Mouse (Mus musculus) adrenal gland, adult 2 months (tissue): Measurements from ENCODE around the gene Trip13. TPM values are rescaled to one million over a fixed set of nuclear protein-coding genes. Genes with fewer than 3 reads are reported as not detected.

Experiments used
- DNase-seq: peaks from one replicate; pipeline ENCODE4 v3.0.0; 2021
- microRNA-seq, 2 experiments: library from miRNA; unstranded; fragments of <30 nt; microRNA quantifications; one replicate each; pipeline ENCODE4 v1.2.0; 2021
- polyA plus RNA-seq: library from polyadenylated mRNA; depleted of rRNA; stranded (reverse); fragments of >200 nt; gene quantifications from 2 replicates; pipeline ENCODE4 v1.2.3, GENCODE M21; 2012; rRNA removed
- total RNA-seq, 2 experiments: library from RNA; stranded (reverse); gene quantifications; 2 replicates each; pipeline ENCODE4 v1.2.3; 2021

Gene Trip13
- total and polyA plus RNA-seq, 3 experiments, result 0.12 to 2.2 (median 0.69) TPM

- DNase-seq, result no peak
These were observed 51.0 kb downstream of the Trip13 start for GRCm38 (mm10) chr13:73886601-73887000.

GRCm38 (mm10) chr13:73886066-73886465 is 51.5 kb downstream of the Trip13 start:
- DNase-seq, result peak; percentile 41

- no peak for DNase-seq
These were observed 51.9 kb downstream of the Trip13 start for GRCm38 (mm10) chr13:73885656-73886055.

GRCm38 (mm10) chr13:73881347-73881746 is 56.2 kb downstream of the Trip13 start:
- DNase-seq, result peak; percentile 42

GRCm38 (mm10) chr13:73879824-73880223 is 57.8 kb downstream of the Trip13 start:
- peak; percentile 43 for DNase-seq

- no peak for DNase-seq
These were observed 65.4 kb downstream of the Trip13 start for GRCm38 (mm10) chr13:73872159-73872558.

Small RNAs within 50 kb of the gene (microRNA-seq; reads per million reads assigned to microRNA genes)
- gene Gm25197, result 0 reads per million in 2 experiments

Other genes with a start within 250 kb of the Trip13 start
- under 1 TPM; 0.20 to 0.48 TPM for gene Slc6a19, start 232.9 kb downstream of the Trip13 start, total RNA-seq
- gene Slc6a19, start 232.9 kb downstream of the Trip13 start, polyA plus RNA-seq, result 0.09 and 0.17 TPM in 2 replicates
- 10 to 100 TPM; 29.3 to 49.3 TPM for gene Slc12a7, start 204.7 kb downstream of the Trip13 start, total RNA-seq
- gene Slc12a7, start 204.7 kb downstream of the Trip13 start, polyA plus RNA-seq, result 50.5 and 57.0 TPM in 2 replicates
- gene Nkd2, start 90.2 kb downstream of the Trip13 start, total RNA-seq, result 1 to 10 TPM; 1.4 to 2.8 TPM
- gene Nkd2, start 90.2 kb downstream of the Trip13 start, polyA plus RNA-seq, result 1.8 and 3.7 TPM in 2 replicates
- gene Brd9, start within 50 bp of the Trip13 start, total RNA-seq, result 10 to 100 TPM; 28.7 to 29.1 TPM
- gene Brd9, start within 50 bp of the Trip13 start, polyA plus RNA-seq, result 16.4 and 16.8 TPM in 2 replicates
- gene Zdhhc11, start 26.1 kb upstream of the Trip13 start, total RNA-seq, result not detected
- not detected in 2 replicates for gene Zdhhc11, start 26.1 kb upstream of the Trip13 start, polyA plus RNA-seq
- 10 to 100 TPM in 1 of 2 experiments, 1 to 10 TPM in 1; 9.3 to 15.7 TPM for gene Tppp, start 71.6 kb upstream of the Trip13 start, total RNA-seq
- gene Tppp, start 71.6 kb upstream of the Trip13 start, polyA plus RNA-seq, result 2.9 and 4.9 TPM in 2 replicates
- gene Cep72, start 124.5 kb upstream of the Trip13 start, total RNA-seq, result 1 to 10 TPM; 4.2 to 4.5 TPM
- 1.1 and 1.4 TPM in 2 replicates for gene Cep72, start 124.5 kb upstream of the Trip13 start, polyA plus RNA-seq
- gene Slc9a3, start 183.7 kb upstream of the Trip13 start, total RNA-seq, result under 1 TPM; 0.35 to 0.55 TPM
- 0.03 and 0.10 TPM in 2 replicates for gene Slc9a3, start 183.7 kb upstream of the Trip13 start, polyA plus RNA-seq